Mouse (Mus musculus): ENCODE results near the gene Arhgap21. TPM values are rescaled to one million over a fixed set of nuclear protein-coding genes. Genes with fewer than 3 reads are reported as not detected.

The Arhgap21 gene
- polyA plus RNA-seq, 1 experiment from 2014 or later: 9.6 TPM

DNA sequence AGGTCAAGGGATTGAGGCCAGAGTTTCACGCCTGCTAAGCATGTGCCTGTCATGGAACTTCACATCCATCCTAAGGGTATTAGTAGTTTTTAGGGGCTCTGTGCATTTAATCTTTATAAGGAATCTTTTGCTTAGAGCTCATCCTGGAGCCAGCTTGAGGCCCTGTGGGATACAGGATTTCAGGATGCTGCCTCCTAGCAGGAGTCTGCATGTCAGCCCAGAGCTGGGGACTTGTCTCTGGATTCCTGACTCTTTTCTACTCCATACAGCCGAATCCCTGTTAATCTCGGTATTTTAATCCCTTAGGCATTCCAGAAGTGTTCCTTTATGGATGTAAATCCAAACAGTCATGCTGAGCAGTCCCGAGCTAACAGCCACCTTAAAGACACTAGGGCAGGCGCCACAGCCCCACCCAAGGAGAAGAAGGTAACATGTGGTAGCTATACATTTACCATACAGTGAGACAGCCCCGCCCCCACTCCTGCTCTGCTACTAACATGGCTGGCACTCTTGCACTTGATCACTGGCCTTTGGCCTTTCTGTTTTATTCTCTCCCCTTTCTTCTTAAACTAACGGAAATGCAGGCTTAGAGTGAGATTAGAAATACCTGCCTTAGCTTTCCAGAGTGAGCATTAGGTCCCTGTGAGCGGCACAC lies 167.3 kb downstream of the Arhgap21 start:
- Histone ChIP-seq H3K27ac (no peak overlapping the region), H3K27me3 (ENCODE audit: insufficient read depth, low read length) (no peaks in the 10 kb centered on the region), H3K4me3 (replicated peaks; ENCODE audit: low read depth, low read length) (no peak overlapping the region), H3K4me2 (ENCODE audit: low read length) (no peak overlapping the region), H3K36me3 (ENCODE audit: insufficient read depth, low read length) (peaks cover 63% of the 10 kb centered on the region), H3K9ac (ENCODE audit: low read depth, low read length) (no peak overlapping the region), H3K4me1 (replicated peaks; ENCODE audit: insufficient read depth, low read length) (no peaks in the 10 kb centered on the region), H3K9me3 (replicated peaks; ENCODE audit: low read length) (no peaks in the 10 kb centered on the region)
- ATAC-seq (replicated peaks; ENCODE audit: low FRiP score, low read depth): no peak
- WGBS: 88% methylated on average over 8 of the region's 8 CpGs
- no peak for DNase-seq (ENCODE audit: low spot score)
- TF ChIP-seq CTCF (IDR thresholded peaks at IDR 0.05; ENCODE audit: low read depth): no peak

Other genes with a start within 250 kb of the Arhgap21 start
- 1.5 and 1.6 TPM in 2 replicates for gene Enkur, start 236.5 kb upstream of the Arhgap21 start, polyA plus RNA-seq (2015; fragmentation: Nextera tagmentation; extraction: Ambion mirVana)
- gene Thnsl1, start 236.8 kb upstream of the Arhgap21 start, polyA plus RNA-seq (2015; fragmentation: Nextera tagmentation; extraction: Ambion mirVana): 5.8 and 6.4 TPM in 2 replicates